Mouse (Mus musculus) kidney, embryonic 15.5 days (tissue): Measurements from ENCODE around the gene Fyn. TPM values are rescaled to one million over a fixed set of nuclear protein-coding genes. Genes with fewer than 3 reads are reported as not detected.

Experiments
- ATAC-seq: fragments of 200-750 bp; cut with Nextera tagmentation; replicated peaks from 2 replicates; pipeline ENCODE4 v1.8.0; 2017; ENCODE audit warnings: moderate TSS enrichment; ENCODE audit not compliant: low FRiP score
- H3K27ac ChIP-seq: fragments of 300-500 bp; sonication (generic); 2 replicates; pipeline ENCODE4 v1.5.1; 2015; ENCODE audit warnings: mild to moderate bottlenecking, inconsistent platforms
- H3K27me3 ChIP-seq: fragments of 300-500 bp; sonication (generic); 2 replicates; pipeline ENCODE4 v1.6.1; 2015; ENCODE audit warnings: inconsistent platforms
- H3K36me3 ChIP-seq: fragments of 300-500 bp; sonication (generic); 2 replicates; pipeline ENCODE4 v1.6.1; 2015; ENCODE audit warnings: inconsistent platforms
- H3K4me1 ChIP-seq: fragments of 300-500 bp; sonication (generic); 2 replicates; pipeline ENCODE4 v1.6.1; 2015; ENCODE audit warnings: inconsistent platforms
- H3K4me2 ChIP-seq: fragments of 300-500 bp; sonication (generic); 2 replicates; pipeline ENCODE4 v1.6.1; 2015; ENCODE audit warnings: moderate library complexity, mild to moderate bottlenecking, inconsistent platforms
- H3K4me3 ChIP-seq: fragments of 300-500 bp; sonication (generic); replicated peaks from 2 replicates; pipeline ENCODE4 v1.5.1; 2015; ENCODE audit warnings: mild to moderate bottlenecking, inconsistent platforms
- H3K9ac ChIP-seq: fragments of 300-500 bp; sonication (generic); 2 replicates; pipeline ENCODE4 v1.6.1; 2015; ENCODE audit warnings: mild to moderate bottlenecking, inconsistent platforms
- H3K9me3 ChIP-seq: fragments of 300-500 bp; sonication (generic); replicated peaks from 2 replicates; pipeline ENCODE4 v1.6.1; 2016; ENCODE audit warnings: inconsistent platforms
- WGBS: fragments of 180-500 bp; shearing (Covaris S2); methylation state at CpG from one replicate; pipeline ENCODE4 v1.1.7; 2015; ENCODE audit warnings: mixed read lengths; 5-methylcytosine and 5-hydroxymethylcytosine counted together
- polyA plus RNA-seq: library from polyadenylated mRNA; unstranded; fragments of >200 nt; fragmentation: Nextera tagmentation; extraction: Ambion mirVana; gene quantifications from 2 replicates; pipeline ENCODE4 v1.2.1, GENCODE M21; 2015

Gene Fyn
- polyA plus RNA-seq, 1 experiment from 2014 or later: 26.2 TPM

DNA sequence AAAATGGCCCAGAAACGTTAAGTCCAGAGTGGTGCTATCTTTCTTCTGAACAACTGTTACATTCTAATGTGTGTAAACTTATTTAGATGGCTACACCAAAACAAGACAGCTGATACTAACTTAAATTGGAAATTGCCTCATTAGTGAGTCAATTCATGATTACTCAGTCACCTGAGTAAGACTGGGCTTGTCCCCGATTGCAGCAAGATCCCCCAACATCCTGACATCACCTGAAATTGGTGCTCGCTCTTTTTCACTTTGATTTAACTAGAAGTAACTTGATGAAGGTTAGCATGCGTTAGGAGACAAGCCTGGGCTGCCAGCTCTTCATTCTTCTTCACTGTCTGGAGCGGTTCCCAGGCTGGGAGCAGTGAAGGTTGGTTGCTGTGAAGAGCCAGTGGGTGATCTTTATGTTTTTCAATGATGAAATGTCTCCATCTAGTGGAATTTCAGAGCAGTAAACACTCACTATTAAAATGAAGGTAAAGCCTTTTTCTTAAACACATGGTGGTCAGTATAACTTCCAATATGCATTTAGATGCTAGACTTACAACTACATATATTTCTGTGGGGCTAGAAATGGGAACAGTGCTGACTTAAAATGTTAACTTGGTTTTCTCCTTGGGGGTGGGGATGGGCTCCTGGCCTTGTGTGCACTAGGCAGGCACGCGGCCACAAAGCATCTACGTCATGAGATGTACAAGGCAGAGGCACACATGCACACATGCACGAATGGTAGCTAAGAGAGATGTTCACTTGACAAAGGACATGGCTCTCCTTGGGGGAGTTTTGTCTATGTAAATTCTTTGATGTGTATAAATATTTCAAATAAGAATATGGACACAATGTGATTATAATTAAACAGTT lies 151.7 kb downstream of the Fyn start:
- H3K27me3 ChIP-seq: no peaks in the 10 kb centered on the region
- 60% methylated on average over 9 of the region's 9 CpGs for WGBS
- H3K4me3 ChIP-seq: no peak overlapping the region
- H3K36me3 ChIP-seq: peaks cover 21% of the 10 kb centered on the region
- H3K9me3 ChIP-seq: no peaks in the 10 kb centered on the region
- peaks cover 55% of the 10 kb centered on the region for H3K4me1 ChIP-seq
- H3K4me2 ChIP-seq: no peak overlapping the region
- no peak overlapping the region for H3K9ac ChIP-seq
- H3K27ac ChIP-seq: no peak overlapping the region
- ATAC-seq: peak; percentile 57; the same call in 1 of the 2 replicates

DNA sequence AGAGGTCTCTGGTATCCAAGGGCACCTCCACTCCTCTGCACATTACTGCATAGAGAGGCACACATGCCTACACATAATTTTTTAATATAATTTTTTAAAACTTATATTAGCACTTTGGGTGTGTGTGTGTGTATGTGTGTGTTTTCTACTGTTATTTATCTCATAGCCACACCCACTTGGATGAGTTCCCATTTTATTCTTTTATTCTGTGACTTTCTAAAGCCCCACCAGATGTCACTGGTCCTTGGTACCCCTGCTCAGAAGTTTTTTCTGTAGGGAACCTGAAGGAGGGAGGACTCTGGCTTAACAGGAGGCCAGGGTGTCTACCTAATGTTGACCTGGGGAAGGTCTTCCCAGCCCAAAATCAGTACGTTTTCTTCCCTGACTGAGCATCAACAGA lies 152.7 kb downstream of the Fyn start:
- H3K27ac ChIP-seq: peak overlapping the region; percentile 34; the same call in 1 of the 2 replicates
- H3K4me3 ChIP-seq: no peak overlapping the region
- 65% methylated on average over 1 of the region's 1 CpGs for WGBS
- H3K4me1 ChIP-seq: peaks cover 58% of the 10 kb centered on the region
- H3K36me3 ChIP-seq: peaks cover 18% of the 10 kb centered on the region
- H3K27me3 ChIP-seq: no peaks in the 10 kb centered on the region
- H3K9me3 ChIP-seq: no peaks in the 10 kb centered on the region
- no peak for ATAC-seq
- H3K4me2 ChIP-seq: no peak overlapping the region
- no peak overlapping the region for H3K9ac ChIP-seq

DNA sequence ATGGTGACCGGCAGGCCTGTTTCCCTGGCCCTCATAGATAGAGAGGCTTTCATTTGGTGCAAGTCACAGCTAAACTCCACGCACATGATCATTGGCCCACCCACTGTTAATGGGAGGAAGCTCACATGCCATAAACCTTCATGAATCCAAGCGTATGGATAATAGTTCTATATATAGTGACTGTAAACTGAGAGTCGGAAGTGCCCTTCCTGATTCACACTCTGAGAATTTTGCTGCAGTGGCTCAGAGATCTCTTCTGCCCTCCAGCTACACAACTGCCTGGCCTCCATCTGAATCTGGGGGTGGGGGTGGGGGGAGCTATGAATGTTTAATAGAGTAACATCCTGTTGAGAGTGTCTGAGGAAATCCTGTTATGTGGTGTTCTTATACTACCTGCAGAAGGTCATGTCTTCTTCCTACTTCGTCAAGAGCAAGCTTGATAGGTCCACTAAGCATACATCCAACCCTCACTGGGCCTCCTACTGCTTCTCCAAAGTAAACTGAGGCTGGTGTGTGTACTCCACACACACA lies 153.3 kb downstream of the Fyn start:
- H3K4me1 ChIP-seq: peaks cover 61% of the 10 kb centered on the region
- no peaks in the 10 kb centered on the region for H3K9me3 ChIP-seq
- no peak for ATAC-seq
- H3K9ac ChIP-seq: no peak overlapping the region
- no peaks in the 10 kb centered on the region for H3K27me3 ChIP-seq
- no peak overlapping the region for H3K4me3 ChIP-seq
- peaks cover 12% of the 10 kb centered on the region for H3K36me3 ChIP-seq
- no peak overlapping the region for H3K4me2 ChIP-seq
- peak overlapping the region; percentile 51; the same call in 1 of the 2 replicates for H3K27ac ChIP-seq
- 69% methylated on average over 5 of the region's 5 CpGs for WGBS

DNA sequence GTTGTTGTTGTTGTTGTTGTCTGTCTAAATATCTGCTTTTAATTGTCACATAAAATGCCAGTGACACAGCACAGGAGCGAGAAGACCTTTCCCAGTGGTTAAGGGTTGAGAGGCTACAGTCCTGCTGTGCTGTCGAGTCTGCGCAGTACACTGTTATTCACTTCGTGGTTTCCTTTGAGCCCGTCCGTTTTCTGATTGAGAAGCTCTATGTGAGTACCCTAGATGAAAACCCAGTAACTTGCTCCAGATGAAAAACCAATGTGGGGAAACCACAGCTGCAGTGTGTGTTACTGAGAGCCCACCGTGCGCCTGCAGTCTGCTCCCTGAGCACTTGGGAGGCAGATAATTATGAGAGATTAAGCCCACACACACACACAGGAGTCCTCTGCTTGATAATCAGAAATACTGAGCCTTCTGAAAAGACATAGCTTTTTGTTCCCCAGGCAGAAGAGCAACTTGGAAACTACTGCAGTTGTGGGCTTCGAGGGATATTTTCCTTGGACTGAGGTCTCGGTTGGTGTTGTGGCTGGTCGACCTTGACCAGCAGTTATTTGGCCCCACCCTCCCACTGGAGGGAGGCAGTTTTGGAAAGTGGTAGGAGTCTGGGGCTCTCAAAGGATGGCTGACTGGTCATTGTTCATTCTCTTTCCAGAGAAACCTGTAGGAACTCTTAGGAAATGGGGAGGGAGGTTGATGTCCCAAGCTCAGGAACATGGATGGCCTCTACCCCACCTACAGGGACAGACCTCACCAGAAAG lies 154.4 kb downstream of the Fyn start:
- WGBS: 54% methylated on average over 11 of the region's 11 CpGs

DNA sequence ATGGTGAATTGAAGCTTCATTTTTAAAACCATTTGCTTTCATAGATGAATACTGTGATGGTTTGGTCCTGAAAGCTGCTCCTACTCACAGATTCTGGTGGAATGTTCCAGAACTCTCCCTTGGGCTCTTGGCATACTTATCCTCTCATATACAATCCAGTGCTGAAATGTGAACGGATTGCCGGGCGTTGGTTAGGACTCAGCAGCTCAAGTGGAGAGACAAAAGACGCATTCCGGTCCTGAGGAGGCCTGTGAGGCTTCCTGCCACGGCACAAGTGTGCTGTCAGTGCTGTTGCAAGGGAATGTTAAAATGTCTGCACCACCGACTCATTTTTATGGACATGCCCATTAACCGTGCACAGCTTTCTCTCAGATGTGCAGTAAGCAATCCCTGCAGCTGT lies 155.7 kb downstream of the Fyn start:
- peaks cover 62% of the 10 kb centered on the region for H3K4me1 ChIP-seq

More for the DNA sequence above, 154.4 kb downstream of the Fyn start:
- Histone ChIP-seq H3K9me3 (no peaks in the 10 kb centered on the region), H3K27ac (peak overlapping the region; percentile 51), H3K4me2 (no peak overlapping the region), H3K27me3 (no peaks in the 10 kb centered on the region), H3K36me3 (peaks cover 16% of the 10 kb centered on the region), H3K9ac (no peak overlapping the region), H3K4me1 (peaks cover 60% of the 10 kb centered on the region), H3K4me3 (no peak overlapping the region)
- no peak for ATAC-seq

DNA sequence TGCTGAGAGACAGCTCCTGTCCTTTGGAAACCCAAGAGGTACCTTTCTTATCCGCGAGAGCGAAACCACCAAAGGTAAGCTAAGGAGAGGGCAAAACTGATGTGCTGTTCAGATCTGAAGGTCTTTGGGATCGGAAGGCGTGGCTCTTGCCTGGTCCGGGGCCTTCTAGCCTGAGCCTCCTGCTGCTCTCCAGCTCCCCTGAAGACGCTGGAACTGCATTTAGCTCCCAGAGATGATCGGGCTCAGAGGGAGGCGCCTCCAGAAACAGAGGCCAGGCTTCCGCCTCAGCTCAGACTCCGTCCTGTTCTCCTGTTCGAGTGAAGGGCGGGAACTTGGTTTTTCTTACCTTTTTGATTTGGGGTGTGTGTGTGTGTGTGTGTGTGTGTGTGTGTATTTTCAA lies 156.8 kb downstream of the Fyn start:
- Histone ChIP-seq H3K9ac (no peak overlapping the region), H3K9me3 (no peaks in the 10 kb centered on the region), H3K4me3 (no peak overlapping the region), H3K4me1 (peaks cover 62% of the 10 kb centered on the region), H3K36me3 (peaks cover 21% of the 10 kb centered on the region), H3K4me2 (no peak overlapping the region), H3K27me3 (no peaks in the 10 kb centered on the region), H3K27ac (peak overlapping the region; percentile 15; the same call in 1 of the 2 replicates)
- ATAC-seq: no peak
- WGBS: 92% methylated on average over 13 of the region's 13 CpGs

More for the DNA sequence above, 155.7 kb downstream of the Fyn start:
- ATAC-seq: no peak
- Histone ChIP-seq H3K4me2 (no peak overlapping the region), H3K36me3 (peaks cover 16% of the 10 kb centered on the region), H3K27me3 (no peaks in the 10 kb centered on the region), H3K27ac (0 out of 2 replicates have a peak overlapping the region, but pooled peaks have one; percentile 13), H3K4me3 (no peak overlapping the region), H3K9me3 (no peaks in the 10 kb centered on the region), H3K9ac (no peak overlapping the region)
- 48% methylated on average over 8 of the region's 8 CpGs for WGBS

DNA sequence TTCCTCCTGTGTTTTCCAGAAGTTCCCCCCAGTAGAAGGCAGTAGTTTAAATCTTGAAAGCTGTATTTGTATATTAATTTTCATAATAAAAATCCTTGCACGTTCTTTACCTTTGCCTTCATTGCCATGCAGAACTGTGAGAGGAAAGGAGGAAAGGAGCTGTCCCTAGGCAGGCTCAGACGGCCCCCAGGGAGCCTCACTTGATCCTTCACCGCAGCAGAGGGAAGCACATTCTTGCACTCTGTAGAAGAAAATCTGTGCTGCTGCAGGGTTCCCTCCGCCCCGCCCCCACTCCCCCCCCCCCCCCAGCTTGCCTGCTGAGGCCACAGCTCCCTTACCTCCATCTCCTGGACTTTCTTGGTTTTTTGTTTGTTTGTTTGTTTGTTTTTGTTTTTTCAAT lies 158.5 kb downstream of the Fyn start:
- no peaks in the 10 kb centered on the region for H3K9me3 ChIP-seq
- no peak overlapping the region for H3K4me2 ChIP-seq
- peaks cover 21% of the 10 kb centered on the region for H3K36me3 ChIP-seq
- no peak overlapping the region for H3K27ac ChIP-seq
- no peak overlapping the region for H3K4me3 ChIP-seq
- no peak for ATAC-seq
- no peak overlapping the region for H3K9ac ChIP-seq
- no peaks in the 10 kb centered on the region for H3K27me3 ChIP-seq
- H3K4me1 ChIP-seq: peaks cover 63% of the 10 kb centered on the region
- 39% methylated on average over 5 of the region's 5 CpGs for WGBS

DNA sequence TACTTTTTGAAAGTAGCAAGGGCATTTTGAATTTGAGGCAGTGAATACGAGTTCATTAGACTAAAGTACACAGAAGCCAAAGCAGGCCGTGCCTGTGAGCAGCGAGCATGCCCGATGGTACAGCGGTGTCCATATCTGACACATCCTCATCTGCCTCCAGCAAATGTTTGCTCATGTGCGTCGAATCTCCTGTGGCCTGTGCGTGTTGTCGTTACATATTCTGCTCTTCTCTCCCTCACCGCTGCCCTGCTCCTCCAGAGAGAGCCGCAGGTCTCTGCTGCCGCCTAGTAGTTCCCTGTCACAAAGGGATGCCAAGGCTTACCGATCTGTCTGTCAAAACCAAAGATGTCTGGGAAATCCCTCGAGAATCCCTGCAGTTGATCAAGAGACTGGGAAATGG lies 160.5 kb downstream of the Fyn start:
- H3K4me2 ChIP-seq: no peak overlapping the region
- no peak overlapping the region for H3K9ac ChIP-seq
- H3K4me1 ChIP-seq: peaks cover 62% of the 10 kb centered on the region
- WGBS: 84% methylated on average over 14 of the region's 14 CpGs
- H3K4me3 ChIP-seq: no peak overlapping the region
- peaks cover 21% of the 10 kb centered on the region for H3K36me3 ChIP-seq
- peak overlapping the region; percentile 14 for H3K27ac ChIP-seq
- ATAC-seq: no peak
- H3K9me3 ChIP-seq: no peaks in the 10 kb centered on the region
- H3K27me3 ChIP-seq: no peaks in the 10 kb centered on the region

DNA sequence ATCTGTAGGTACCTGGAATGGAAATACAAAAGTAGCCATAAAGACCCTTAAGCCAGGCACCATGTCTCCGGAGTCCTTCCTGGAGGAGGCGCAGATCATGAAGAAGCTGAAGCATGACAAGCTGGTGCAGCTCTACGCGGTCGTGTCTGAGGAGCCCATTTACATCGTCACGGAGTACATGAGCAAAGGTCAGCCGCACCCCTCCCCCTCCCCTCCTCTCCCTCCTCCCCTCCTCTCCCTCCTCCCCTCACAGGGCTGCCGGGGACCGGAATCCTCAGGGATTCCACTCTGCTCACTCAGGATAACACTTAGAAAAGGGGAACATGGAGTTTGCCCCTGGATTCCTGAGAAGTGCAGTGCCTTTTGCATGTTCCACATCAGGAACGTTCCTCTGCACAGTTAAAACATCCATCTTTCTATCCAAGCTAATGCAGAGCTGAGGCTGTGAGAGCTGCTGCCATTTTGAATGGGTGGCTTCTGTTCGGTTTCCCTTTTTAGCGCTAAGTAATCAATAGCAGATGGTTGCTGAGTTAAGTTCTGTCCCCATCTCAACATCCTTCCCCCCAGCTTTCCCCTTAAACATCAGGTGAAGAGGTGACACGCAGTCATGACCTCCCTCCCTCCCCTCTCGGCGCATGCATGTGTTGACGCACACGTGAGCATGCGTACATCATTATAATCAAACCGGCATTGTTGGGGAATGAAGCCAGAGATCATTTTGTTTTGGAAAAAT lies 163.5 kb downstream of the Fyn start:
- H3K4me1 ChIP-seq: peaks cover 66% of the 10 kb centered on the region
- WGBS: 57% methylated on average over 20 of the region's 20 CpGs
- H3K27me3 ChIP-seq: no peaks in the 10 kb centered on the region
- H3K36me3 ChIP-seq: peaks cover 24% of the 10 kb centered on the region; the same call in 1 of the 2 replicates
- peak overlapping the region; percentile 79 for H3K27ac ChIP-seq
- no peak overlapping the region for H3K4me3 ChIP-seq
- H3K9me3 ChIP-seq: no peaks in the 10 kb centered on the region
- H3K9ac ChIP-seq: no peak overlapping the region
- ATAC-seq: no peak
- H3K4me2 ChIP-seq: peak overlapping the region; percentile 27; the same call in 1 of the 2 replicates

DNA sequence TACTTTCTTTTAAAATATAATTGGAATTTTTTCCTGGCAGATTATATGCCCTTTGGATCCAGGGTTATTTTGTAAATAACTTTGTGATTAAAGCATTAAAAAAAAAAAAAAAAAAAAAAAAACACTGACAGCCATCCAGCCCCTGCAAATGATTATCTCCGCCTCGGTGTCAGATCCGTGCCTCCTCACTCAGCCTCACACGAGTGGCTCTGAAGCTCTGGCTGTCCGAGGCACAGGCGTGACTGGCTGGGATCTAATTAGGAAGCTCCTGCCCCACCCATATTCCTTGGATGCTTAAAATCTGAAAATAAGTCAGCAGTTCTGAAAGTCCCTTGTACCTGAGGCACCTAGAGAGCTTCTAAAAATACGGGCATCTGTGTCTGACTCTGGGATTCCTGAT lies 164.2 kb downstream of the Fyn start:
- Histone ChIP-seq H3K27ac (peak overlapping the region; percentile 79; the same call in 1 of the 2 replicates), H3K27me3 (no peaks in the 10 kb centered on the region), H3K4me2 (no peak overlapping the region), H3K36me3 (peaks cover 22% of the 10 kb centered on the region; the same call in 1 of the 2 replicates), H3K4me1 (peaks cover 60% of the 10 kb centered on the region), H3K4me3 (no peak overlapping the region), H3K9me3 (no peaks in the 10 kb centered on the region), H3K9ac (no peak overlapping the region)
- WGBS: 58% methylated on average over 7 of the region's 7 CpGs
- ATAC-seq: no peak

DNA sequence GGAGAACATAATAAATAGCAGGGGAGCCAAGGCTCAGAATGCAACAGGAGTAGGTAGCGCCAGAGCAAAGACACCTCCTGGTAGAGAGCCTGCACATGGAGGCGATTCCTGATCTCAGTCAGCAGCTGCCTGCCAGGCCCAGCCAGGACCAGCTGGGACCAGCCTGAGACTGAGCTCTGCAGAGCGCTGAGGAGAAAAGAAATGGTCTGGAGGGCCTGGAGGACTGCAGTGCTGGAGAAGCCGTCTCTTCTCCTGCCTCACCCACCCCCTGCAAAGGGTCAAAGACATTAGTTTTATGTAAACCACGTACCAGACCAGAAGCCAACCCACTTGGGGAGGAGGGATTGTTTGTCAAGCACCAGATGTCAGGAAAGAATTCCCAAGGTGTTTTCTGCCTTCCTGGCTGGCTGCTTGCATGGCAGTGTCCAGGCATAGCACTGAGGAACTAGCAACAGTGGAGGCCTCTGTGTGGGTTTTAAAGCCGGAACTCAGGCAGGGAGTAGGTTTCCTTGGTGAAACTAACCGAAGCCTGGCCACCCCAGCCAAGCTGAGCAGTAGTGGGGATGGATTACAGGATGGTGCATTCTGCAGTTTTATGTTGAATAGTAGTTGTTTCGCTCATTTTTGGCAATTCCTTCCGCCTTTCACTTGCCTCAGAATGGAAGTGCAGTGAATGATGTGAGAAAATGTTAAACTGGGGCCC lies 165.8 kb downstream of the Fyn start:
- H3K4me3 ChIP-seq: no peak overlapping the region
- ATAC-seq: peak; percentile 86
- peaks cover 30% of the 10 kb centered on the region; the same call in 1 of the 2 replicates for H3K36me3 ChIP-seq
- no peaks in the 10 kb centered on the region for H3K9me3 ChIP-seq
- no peak overlapping the region for H3K9ac ChIP-seq
- H3K27me3 ChIP-seq: no peaks in the 10 kb centered on the region
- H3K4me2 ChIP-seq: no peak overlapping the region
- H3K27ac ChIP-seq: peak overlapping the region; percentile 88
- 46% methylated on average over 9 of the region's 9 CpGs for WGBS
- peaks cover 49% of the 10 kb centered on the region for H3K4me1 ChIP-seq
